Mouse (Mus musculus): ENCODE measurements around the gene Gm17521. TPM values are rescaled to one million over a fixed set of nuclear protein-coding genes. Genes with fewer than 3 reads are reported as not detected.
"Not testable (repeated sequence)": the region's sequence is repeated elsewhere in the genome, so short reads cannot be mapped to it uniquely, and the experiment has no call there.

Gm17521 gene
- not detected in 2 replicates for polyA plus RNA-seq (2012; rRNA removed)

DNA sequence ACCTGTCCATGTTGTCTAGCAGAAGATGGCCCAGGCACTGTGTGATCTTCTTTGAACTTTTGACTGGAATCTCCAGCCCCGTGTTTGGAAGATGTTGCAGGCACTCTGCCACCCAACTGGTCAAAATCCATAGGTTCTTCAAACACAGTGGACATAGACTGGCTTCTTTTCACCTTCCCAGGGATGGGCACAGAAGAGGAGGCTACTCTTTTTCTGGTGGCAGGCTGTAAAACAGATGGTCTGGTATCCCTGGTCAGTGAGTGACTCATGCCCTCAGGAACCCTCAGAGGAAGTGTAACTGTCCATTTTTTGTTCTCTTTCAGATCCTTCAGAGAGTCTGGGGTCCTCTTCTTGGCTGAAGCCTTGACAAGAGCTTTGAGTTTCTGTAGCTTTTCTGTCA is at the start of gene Gm17521:
Gene Gm17521 (minus strand): TSS at position 101 of the 400 bp plus-strand sequence.
- DNase-seq (ENCODE audit: low read depth, low spot score): not testable (repeated sequence)

DNA sequence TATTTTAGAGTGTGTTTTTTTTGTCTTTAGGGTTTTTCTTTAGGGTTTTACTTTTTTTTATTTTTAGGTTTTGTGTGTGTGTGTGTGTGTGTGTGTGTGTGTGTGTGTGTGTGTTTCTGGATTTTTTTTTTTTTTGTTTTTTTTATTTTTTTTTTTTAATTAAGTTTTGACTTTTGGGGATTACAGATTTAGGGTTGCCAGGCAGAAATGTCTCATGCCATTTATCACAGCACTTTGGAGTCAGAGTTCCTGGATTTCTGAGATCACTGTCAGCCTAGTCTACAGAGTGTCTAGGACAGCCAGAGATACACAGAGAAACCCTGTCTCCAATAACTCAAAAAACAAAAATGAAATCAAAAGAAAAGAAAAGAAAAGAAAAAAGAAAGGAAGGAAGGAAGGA is 14.5 kb upstream of the Gm17521 start:
- DNase-seq (ENCODE audit: low read depth, low spot score): no peak

More for the DNA sequence above, at the start of gene Gm17521:
- WGBS: 56% methylated on average over 1 of the region's 1 CpGs

GRCm38 (mm10) chrX:123043516-123043915 is 14.0 kb upstream of the Gm17521 start:
- WGBS: 58% methylated on average over 4 of the region's 4 CpGs
- no peak for DNase-seq (ENCODE audit: low read depth, low spot score)

Other genes starting within 250 kb of the Gm17521 start
- gene Cldn34c1, start 73.8 kb upstream of the Gm17521 start, polyA plus RNA-seq (2012; rRNA removed): 1.1 and 1.5 TPM in 2 replicates
- not detected in 2 replicates for gene Srsx, start 192.8 kb upstream of the Gm17521 start, polyA plus RNA-seq (2012; rRNA removed)
- not detected in 2 replicates for gene Gm17577, start 217.2 kb upstream of the Gm17521 start, polyA plus RNA-seq (2012; rRNA removed)